ENCODE assay signal across 22 mouse cellular contexts in genomic region chr9:124279300-124279699, GRCm38 (mm10). TPM values are rescaled to one million over a fixed set of nuclear protein-coding genes. Genes with fewer than 3 reads are reported as not detected.
DNase-seq lines count a peak whose midpoint lies in the region; ATAC-seq lines count a peak whose summit lies in the region.
"Had no signal": no experiment of that assay in that cellular context is flagged by ENCODE, and none has a peak within 500 bp of the region (broad histone marks: within the 10 kb centered on the region; RNA-seq: fewer than 3 reads in every experiment).

No protein-coding gene starts in this region.

- peak; percentile 81 for DNase-seq in heart, adult 11 months
- DNase-seq in heart, adult 18-20 months, result no peak
- no peak for DNase-seq in midbrain, embryonic 11.5 days (ENCODE audit: low spot score, missing footprints)
- no peak for DNase-seq in right cerebral cortex, postnatal 25 days
- no peak for DNase-seq in thymus, postnatal 0 days (ENCODE audit: low spot score)
- DNase-seq: cerebellum, adult 11-12 months; cerebellum, postnatal 14 days; forebrain, postnatal 0 days; heart, postnatal 4 days; kidney, adult 18-20 months; liver; thymus, adult 18-20 months; thymus, postnatal 4 days had no signal

- H3K9ac ChIP-seq in midbrain, embryonic 11.5 days (ENCODE audit: low read length), result no peak overlapping the region
- no peak overlapping the region for H3K9ac ChIP-seq in midbrain, embryonic 15.5 days
- H3K9ac ChIP-seq: forebrain, postnatal 0 days; liver, embryonic 15.5 days; lung, embryonic 15.5 days; midbrain, embryonic 12.5 days had no signal

- peaks cover 11% of the 10 kb centered on the region for H3K4me1 ChIP-seq in midbrain, embryonic 11.5 days (ENCODE audit: control insufficient read depth, insufficient read depth, low read length)
- peaks cover 17% of the 10 kb centered on the region for H3K4me1 ChIP-seq in midbrain, embryonic 15.5 days

- H3K9me3 ChIP-seq in midbrain, embryonic 11.5 days (ENCODE audit: control insufficient read depth, low read length), result peaks cover 18% of the 10 kb centered on the region
- H3K9me3 ChIP-seq in midbrain, embryonic 15.5 days, result peaks cover 16% of the 10 kb centered on the region
- H3K9me3 ChIP-seq: liver, embryonic 15.5 days had no signal

- whole genome bisulfite sequencing in midbrain, embryonic 11.5 days, result 43% methylated on average over 2 of the region's 2 CpGs
- WGBS in midbrain, embryonic 15.5 days, result 49% methylated on average over 2 of the region's 2 CpGs
- WGBS in macrophage (ENCODE audit: missing documents), result 49% methylated on average over 2 of the region's 2 CpGs

- ATAC-seq in midbrain, embryonic 11.5 days (ENCODE audit: low FRiP score), result 0 out of 2 replicates have a peak, but pooled peaks have one; percentile 11
- ATAC-seq in midbrain, embryonic 15.5 days (replicated peaks), result no peak
- ATAC-seq: forebrain, postnatal 0 days; Patski had no signal

- no peaks in the 10 kb centered on the region for H3K27me3 ChIP-seq in midbrain, embryonic 11.5 days (ENCODE audit: control insufficient read depth, insufficient read depth, low read length)
- H3K27me3 ChIP-seq in midbrain, embryonic 15.5 days (replicated peaks), result no peaks in the 10 kb centered on the region
- H3K27me3 ChIP-seq: liver, embryonic 15.5 days; lung, embryonic 15.5 days; midbrain, embryonic 12.5 days; Patski had no signal

- H3K4me2 ChIP-seq in midbrain, embryonic 11.5 days, result no peak overlapping the region
- H3K4me2 ChIP-seq in midbrain, embryonic 15.5 days, result no peak overlapping the region
- H3K4me2 ChIP-seq: liver, embryonic 15.5 days; lung, embryonic 15.5 days; midbrain, embryonic 12.5 days had no signal

- peaks cover 7% of the 10 kb centered on the region for H3K36me3 ChIP-seq in midbrain, embryonic 11.5 days (ENCODE audit: control insufficient read depth, insufficient read depth, low read length)
- peaks cover 24% of the 10 kb centered on the region for H3K36me3 ChIP-seq in midbrain, embryonic 15.5 days (replicated peaks)
- peaks cover 8% of the 10 kb centered on the region; the same call in 1 of the 2 replicates for H3K36me3 ChIP-seq in macrophage (ENCODE audit: inconsistent target)

- peaks cover 73% of the 10 kb centered on the region for H3K79me2 ChIP-seq in macrophage (ENCODE audit: inconsistent target)

- no peak overlapping the region for H3K4me3 ChIP-seq in midbrain, embryonic 11.5 days (ENCODE audit: low read depth, low read length)
- H3K4me3 ChIP-seq in midbrain, embryonic 15.5 days, result no peak overlapping the region
- no peak overlapping the region for H3K4me3 ChIP-seq in macrophage (ENCODE audit: inconsistent target)
- H3K4me3 ChIP-seq: heart, embryonic 10.5 days; left cerebral cortex, adult 2 months; liver, embryonic 15.5 days; lung, embryonic 15.5 days; midbrain, embryonic 12.5 days had no signal

- H3K27ac ChIP-seq in midbrain, embryonic 11.5 days (ENCODE audit: low read depth, low read length), result no peak overlapping the region
- H3K27ac ChIP-seq in midbrain, embryonic 15.5 days, result no peak overlapping the region
- H3K27ac ChIP-seq in macrophage, result peak overlapping the region; percentile 33; the same call in 1 of the 2 replicates
- H3K27ac ChIP-seq: heart, embryonic 10.5 days; kidney, postnatal 0 days; left cerebral cortex, adult 2 months; liver, embryonic 15.5 days; lung, embryonic 15.5 days; midbrain, embryonic 12.5 days had no signal

RNA-seq across cellular contexts. Expression of gene 2010315B03Rik, which starts 33.2 kb away (rescaled TPM):
- 1 to 10 TPM; 8.8 to 9.8 TPM for total RNA-seq in heart, adult 18-20 months (2021)
- 6.0 and 7.1 TPM in 2 replicates for polyA plus RNA-seq in midbrain, embryonic 11.5 days (2014; fragmentation: Nextera tagmentation; extraction: Ambion mirVana)
- polyA plus RNA-seq in midbrain, embryonic 15.5 days (2015; fragmentation: Nextera tagmentation; extraction: Ambion mirVana), result 13.8 TPM in 2 replicates
- total RNA-seq in macrophage (2018; cell fraction: chromatin; rRNA removed), result 100 to 1,000 TPM in 6 of 26 experiments, 10 to 100 TPM in 20; 11.1 to 136 (median 72.8) TPM
- 10 to 100 TPM in 22 of 26 experiments, 1 to 10 TPM in 4; 6.0 to 25.2 (median 18.8) TPM for total RNA-seq in macrophage (2018; cell fraction: cytosol; rRNA removed)
- total RNA-seq in macrophage (2018; cell fraction: nucleus; rRNA removed), result 100 to 1,000 TPM in 2 of 26 experiments, 10 to 100 TPM in 23, 1 to 10 TPM in 1; 8.6 to 128 (median 41.1) TPM
- 15.8 to 21.4 TPM (median 17.1 TPM) in 3 replicates for polyA plus RNA-seq in macrophage (2018)
- 10.9 and 14.5 TPM in 2 replicates for polyA plus RNA-seq in thymus, postnatal 0 days (2015; fragmentation: Nextera tagmentation; extraction: Ambion mirVana)
